Mouse (Mus musculus) cerebral cortex, adult 2 months (tissue): ENCODE data around the gene Dach1.

ENCODE experiments used
- WGBS: fragments of 180-500 bp; shearing (Covaris S2); methylation state at CpG from one replicate; pipeline ENCODE4 v1.1.7; 2018; 5-methylcytosine and 5-hydroxymethylcytosine counted together

Gene Dach1

DNA sequence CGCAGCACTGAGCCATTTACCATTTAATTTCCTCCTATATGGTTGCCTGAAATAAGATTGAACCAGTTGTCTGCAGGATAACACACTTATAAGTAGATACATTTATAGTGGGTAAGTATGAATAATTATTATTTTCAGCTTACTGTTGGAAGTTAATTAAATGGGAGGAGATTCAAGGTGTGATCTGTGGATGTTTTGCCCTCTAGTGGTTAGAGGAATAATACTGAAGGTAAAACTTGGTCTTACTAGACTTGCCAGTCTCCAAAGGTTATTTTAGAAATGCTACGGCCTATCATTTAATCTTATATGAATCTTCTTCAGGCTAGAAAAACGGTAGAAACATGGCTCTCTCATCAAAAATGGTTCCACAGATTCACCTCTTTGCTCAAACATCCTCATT is 339.7 kb downstream of the Dach1 start:
- 81% methylated on average over 3 of the region's 3 CpGs for WGBS

DNA sequence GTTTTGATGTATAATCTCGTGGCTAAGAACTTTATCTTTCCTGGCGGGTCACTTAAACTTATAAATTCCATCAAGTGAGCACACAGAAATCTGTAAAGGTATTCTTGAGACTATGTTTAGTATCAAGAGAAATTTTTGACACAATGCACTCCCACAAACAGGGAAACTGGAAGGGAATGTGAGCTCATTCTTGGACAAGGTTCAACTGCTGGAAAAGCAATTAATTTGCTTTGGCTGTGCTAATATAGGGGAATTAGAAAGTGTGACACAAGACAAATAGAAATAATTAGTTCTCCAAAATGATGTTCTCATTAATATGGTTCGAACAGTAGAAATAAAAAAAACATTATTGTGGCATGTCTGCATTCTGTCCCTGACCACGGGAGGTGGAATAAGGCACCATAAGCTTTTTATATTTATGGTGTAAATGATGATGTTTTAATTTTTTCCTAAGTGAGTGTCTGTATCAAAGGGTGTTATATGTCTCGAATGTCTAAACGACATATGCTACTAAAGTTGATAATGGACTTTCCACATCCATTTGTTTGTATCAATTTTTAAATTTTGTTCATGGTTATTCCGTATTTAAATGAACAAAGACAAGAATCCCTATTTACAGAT is 354.9 kb downstream of the Dach1 start:
- 64% methylated on average over 7 of the region's 7 CpGs for WGBS

DNA sequence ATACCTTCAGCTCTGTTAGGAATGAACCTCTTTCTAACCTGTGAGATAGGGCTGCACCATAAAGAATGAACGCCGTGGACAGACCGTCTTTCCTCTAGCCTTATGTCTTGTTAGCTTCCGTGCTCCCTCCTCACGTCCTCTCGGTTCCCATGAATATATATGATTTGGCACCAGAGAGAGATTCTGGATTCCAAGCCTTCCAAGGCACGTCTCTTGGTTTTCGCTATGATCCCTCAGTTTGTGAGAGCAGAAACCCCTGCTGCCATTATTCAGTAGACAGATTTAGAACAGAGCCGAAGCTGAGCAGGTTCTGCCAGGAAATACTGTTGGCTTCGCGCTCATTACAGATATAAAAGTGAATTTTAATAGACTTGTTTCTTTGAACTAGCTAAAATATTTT is 356.0 kb downstream of the Dach1 start:
- 25% methylated on average over 11 of the region's 11 CpGs for WGBS

DNA sequence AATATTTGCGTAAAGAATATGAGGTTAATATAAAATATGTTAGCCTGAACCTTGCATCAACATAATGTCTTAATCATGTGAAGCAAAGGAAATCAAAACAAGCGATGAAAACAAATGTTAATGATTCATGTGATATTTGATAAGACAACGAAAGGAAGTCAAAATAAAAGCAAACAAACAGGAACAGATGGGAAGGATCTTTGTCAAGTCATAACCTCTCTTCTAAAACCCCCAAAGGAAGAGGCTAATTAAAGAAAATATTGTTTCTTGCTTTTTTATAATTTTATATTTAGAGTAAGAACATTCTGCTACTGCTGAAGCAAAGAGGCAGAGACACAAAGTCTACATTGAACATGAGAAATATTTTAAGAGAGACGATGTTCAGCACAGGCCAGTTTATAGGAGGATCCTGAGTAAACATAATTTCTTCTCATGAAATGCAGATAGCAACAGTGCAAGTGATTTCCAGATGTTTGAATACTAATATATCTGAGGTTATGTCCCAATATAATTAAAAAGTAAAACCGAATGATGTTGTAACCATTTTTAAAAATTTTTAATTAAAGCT is 374.1 kb downstream of the Dach1 start:
- WGBS = 90% methylated on average over 5 of the region's 5 CpGs

DNA sequence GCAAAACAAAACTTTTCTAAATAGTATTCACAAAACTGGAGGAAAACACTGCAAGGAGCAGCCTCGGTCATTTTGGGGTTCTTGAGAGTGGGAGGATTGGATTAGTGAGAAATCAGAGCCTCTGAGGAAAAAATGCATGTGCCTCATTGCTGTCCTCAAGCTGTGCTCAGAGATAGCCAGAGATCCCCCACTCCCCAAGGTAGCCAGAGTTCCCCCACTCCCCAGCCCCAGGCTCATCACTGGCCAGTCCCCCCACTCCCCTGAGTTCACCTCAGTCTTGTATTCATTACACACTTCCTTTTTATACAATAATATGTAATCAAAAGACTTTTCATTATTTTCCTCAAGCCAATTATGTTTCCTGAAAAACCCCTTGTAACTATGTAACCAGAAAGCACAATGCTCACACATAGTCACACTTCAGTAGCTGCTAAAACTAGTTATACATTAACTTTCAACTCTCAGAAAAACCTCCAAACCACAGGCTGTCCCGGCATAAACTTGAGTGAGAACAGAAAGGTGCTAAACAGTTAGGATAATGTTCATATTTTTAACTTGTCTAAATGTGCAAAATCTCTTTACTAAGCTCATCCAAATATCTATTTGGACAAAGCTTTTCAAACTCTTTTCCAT is 395.3 kb downstream of the Dach1 start:
- 77% methylated on average over 2 of the region's 2 CpGs for WGBS

DNA sequence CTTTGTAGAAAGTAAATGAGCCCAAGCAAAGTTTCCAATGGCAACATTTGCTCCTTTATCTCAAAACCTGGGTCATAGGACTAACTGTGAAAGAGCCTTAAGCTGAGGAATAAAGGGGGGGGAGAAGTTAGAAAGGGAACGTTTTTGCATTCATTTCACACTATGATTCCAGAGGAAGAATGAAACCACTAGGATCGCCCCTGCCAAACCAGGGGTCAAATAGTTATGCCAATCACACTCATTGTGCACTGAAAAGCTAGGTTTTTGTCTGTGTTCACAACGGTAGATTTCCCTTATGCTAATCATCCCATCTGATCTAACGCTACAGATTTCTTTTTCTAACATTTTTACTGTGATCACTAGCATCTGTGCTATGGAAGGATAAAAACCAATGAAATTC is 415.2 kb downstream of the Dach1 start:
- 34% methylated on average over 4 of the region's 4 CpGs for WGBS

DNA sequence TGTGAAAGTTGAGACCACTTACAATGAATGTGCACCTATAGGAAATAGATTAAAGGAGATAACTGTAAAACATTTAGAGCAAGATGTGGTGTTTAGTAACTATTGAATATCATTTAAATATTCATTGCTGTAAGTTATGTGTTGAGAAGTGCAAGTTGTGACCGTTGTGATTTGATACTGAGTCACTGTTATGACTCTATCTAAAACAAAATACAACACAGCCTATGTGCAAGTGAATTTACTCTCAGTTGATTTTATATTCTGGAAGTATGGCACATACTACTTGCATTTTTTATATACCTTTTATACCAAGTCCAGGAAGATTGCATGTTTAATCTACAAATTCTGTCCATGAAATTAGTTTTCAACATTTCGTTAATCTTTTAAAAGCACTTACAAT is 415.6 kb downstream of the Dach1 start:
- 43% methylated on average over 2 of the region's 2 CpGs for WGBS

DNA sequence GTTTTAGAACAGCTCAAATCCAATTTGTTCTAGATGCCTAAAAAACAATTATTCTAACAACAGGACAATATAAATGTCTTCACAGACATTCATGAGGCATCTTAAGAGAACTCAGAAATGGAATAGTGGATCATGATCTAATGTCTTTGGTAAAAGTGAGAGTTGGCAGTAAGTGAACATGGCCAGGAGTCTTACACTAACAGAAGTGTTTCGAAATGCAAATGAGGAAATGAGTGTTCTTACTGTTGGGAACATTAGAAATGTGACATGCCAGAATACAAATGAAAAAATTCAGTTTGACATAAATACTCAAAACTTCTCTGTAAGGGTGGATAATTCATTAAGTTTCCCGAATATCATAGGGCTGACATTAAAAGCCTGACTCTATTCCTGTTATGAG is 426.3 kb downstream of the Dach1 start:
- WGBS = 86% methylated on average over 2 of the region's 2 CpGs

DNA sequence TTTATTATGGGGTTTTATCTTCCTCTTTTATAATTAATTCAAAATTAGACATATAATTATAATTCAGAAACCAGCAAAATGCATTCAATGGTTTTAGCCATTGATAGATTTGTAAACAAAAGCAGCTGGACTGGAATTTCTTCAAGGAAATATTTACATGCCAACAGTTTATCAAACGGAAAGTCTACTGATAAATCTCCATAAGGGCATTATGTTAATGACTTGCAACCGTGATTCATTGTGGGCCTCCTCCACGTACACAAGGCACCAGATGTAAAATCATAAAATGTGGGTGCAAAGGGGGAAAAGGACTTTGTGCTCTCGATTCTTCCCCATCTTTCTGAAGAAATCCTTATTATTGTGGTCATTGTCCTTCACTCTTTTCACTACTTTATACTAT is 426.8 kb downstream of the Dach1 start:
- 70% methylated on average over 4 of the region's 4 CpGs for WGBS
